Mouse (Mus musculus) liver, embryonic 14.5 days (tissue): ENCODE data around the gene Sephs1. TPM values are rescaled to one million over a fixed set of nuclear protein-coding genes. Genes with fewer than 3 reads are reported as not detected.
A peak's percentile ranks its signal among the peaks of the same experiment; 100 is the strongest.

Experiments
- ATAC-seq: fragments of 200-750 bp; cut with Nextera tagmentation; 2 replicates; pipeline ENCODE4 v1.8.0; 2017; ENCODE audit warnings: moderate number of reproducible peaks, mild to moderate bottlenecking, moderate library complexity; ENCODE audit not compliant: insufficient read depth
- DNase-seq, 3 experiments: peaks; one replicate each; pipeline ENCODE4 v3.0.0-alpha.2; 2012 to 2013; ENCODE audit warnings: low read depth in 3 of 3, low spot score in 3 of 3
- H3K27ac ChIP-seq: fragments of 300-500 bp; sonication (generic); 2 replicates; pipeline ENCODE4 v1.5.1; 2014; ENCODE audit warnings: moderate library complexity, mild to moderate bottlenecking, control low read depth, inconsistent platforms
- H3K27me3 ChIP-seq: fragments of 300-500 bp; sonication (generic); 2 replicates; pipeline ENCODE4 v1.6.1; 2014; ENCODE audit warnings: mild to moderate bottlenecking, low read length, moderate library complexity; ENCODE audit not compliant: control insufficient read depth, insufficient read depth
- H3K36me3 ChIP-seq: fragments of 300-500 bp; sonication (generic); replicated peaks from 2 replicates; pipeline ENCODE4 v1.6.1; 2014; ENCODE audit warnings: low read depth; ENCODE audit not compliant: control insufficient read depth, insufficient read depth
- H3K4me1 ChIP-seq, 2 experiments: fragments of 200-500 bp in 1 of 2; fragments of 300-500 bp in 1 of 2; sonication (generic) in 1 of 2; replicated peaks; 2 replicates each; pipeline ENCODE4 v1.6.1; 2012 to 2014; ENCODE audit warnings: antibody characterized with exemption in 1 of 2, inconsistent platforms in 1 of 2, low read length in 1 of 2; ENCODE audit not compliant: control insufficient read depth in 2 of 2, insufficient read depth in 2 of 2
- H3K4me2 ChIP-seq: fragments of 300-500 bp; sonication (generic); 2 replicates; pipeline ENCODE4 v1.6.1; 2014; ENCODE audit warnings: low read depth, mild to moderate bottlenecking, control low read depth, moderate library complexity
- H3K4me3 ChIP-seq, 2 experiments: fragments of 200-500 bp in 1 of 2; fragments of 300-500 bp in 1 of 2; sonication (generic) in 1 of 2; 2 replicates each; pipeline ENCODE4 v1.5.1; 2012 to 2014; ENCODE audit warnings: low read depth in 2 of 2, low read length in 2 of 2, mild to moderate bottlenecking in 2 of 2, control low read depth in 1 of 2, inconsistent platforms in 1 of 2, moderate library complexity in 1 of 2; ENCODE audit not compliant: insufficient read depth in 1 of 2
- H3K9ac ChIP-seq: fragments of 300-500 bp; sonication (generic); replicated peaks from 2 replicates; pipeline ENCODE4 v1.6.1; 2014; ENCODE audit warnings: mild to moderate bottlenecking, control low read depth, moderate library complexity
- H3K9me3 ChIP-seq: fragments of 300-500 bp; sonication (generic); 2 replicates; pipeline ENCODE4 v1.6.1; 2016; ENCODE audit warnings: low read length, mixed read lengths; ENCODE audit not compliant: control insufficient read depth
- CTCF ChIP-seq: IDR thresholded peaks from 2 replicates; pipeline ENCODE4 v1.5.1; 2016; ENCODE audit warnings: antibody characterized with exemption, low read depth, control low read depth
- EP300 ChIP-seq: IDR thresholded peaks from 2 replicates; pipeline ENCODE4 v1.6.1; 2016; ENCODE audit warnings: antibody characterized with exemption, low read depth
- WGBS: fragments of 180-500 bp; shearing (Covaris S2); extraction: QIAGEN DNeasy Blood & Tissue Kit; methylation state at CpG from one replicate; pipeline ENCODE4 v1.1.7; 2014; ENCODE audit not compliant: insufficient replicate concordance; 5-methylcytosine and 5-hydroxymethylcytosine counted together
- polyA plus RNA-seq, 2 experiments: library from polyadenylated mRNA; depleted of rRNA in 1 of 2; stranded (reverse) in 1 of 2; unstranded in 1 of 2; fragments of >200 nt; fragmentation: Nextera tagmentation in 1 of 2; extraction: Ambion mirVana in 1 of 2; gene quantifications; 2 replicates each; pipeline versions ENCODE4 v1.2.1 to v1.2.3; 2012 to 2014

Gene Sephs1
- polyA plus RNA-seq, 2 experiments = 16.8 to 29.9 TPM

- Histone ChIP-seq H3K9ac (no peak overlapping the region), H3K27ac (no peak overlapping the region), H3K4me1 (peaks cover 0 to 4% of the 10 kb centered on the region in 2 experiments; a peak in 1 of 4 replicates), H3K4me2 (no peak overlapping the region), H3K4me3 (no peak overlapping the region), H3K9me3 (no peaks in the 10 kb centered on the region), H3K27me3 (no peaks in the 10 kb centered on the region), H3K36me3 (peaks cover 30% of the 10 kb centered on the region)
- ATAC-seq (no peak), DNase-seq (no peak)
- TF ChIP-seq EP300 (no peak), CTCF (no peak)
- WGBS = 87% methylated on average over 6 of the region's 6 CpGs
Measured at GRCm38 (mm10) chr2:4907120-4907519, 25.8 kb downstream of the Sephs1 start.

DNA sequence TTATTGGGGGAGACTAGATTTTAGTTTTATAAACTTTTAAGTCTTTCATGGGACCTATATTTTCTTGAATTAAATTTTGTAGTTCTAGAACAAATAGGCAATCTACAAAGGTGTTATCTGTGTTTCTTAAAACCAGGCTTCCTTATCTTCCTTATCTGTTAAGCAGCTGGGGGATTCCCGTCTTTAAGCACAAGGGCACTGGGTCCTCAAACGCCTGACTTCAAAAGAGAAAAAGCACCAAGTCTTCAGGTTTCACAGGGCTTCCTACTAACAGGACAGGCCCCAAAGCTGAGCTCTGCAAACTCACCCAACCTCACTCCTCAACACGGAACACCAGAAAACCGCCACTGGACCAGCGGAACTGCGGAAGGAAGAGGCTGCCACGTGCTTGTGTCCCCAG, 26.6 kb downstream of the Sephs1 start:
- WGBS = 35% methylated on average over 7 of the region's 7 CpGs
- no peak overlapping the region for H3K9ac ChIP-seq
- H3K9me3 ChIP-seq = no peaks in the 10 kb centered on the region
- no peak overlapping the region for H3K4me2 ChIP-seq
- H3K27ac ChIP-seq = no peak overlapping the region
- H3K27me3 ChIP-seq = no peaks in the 10 kb centered on the region
- no peak overlapping the region for H3K4me3 ChIP-seq
- peaks cover 30% of the 10 kb centered on the region for H3K36me3 ChIP-seq
- TF ChIP-seq CTCF (no peak), EP300 (peak; percentile 55)
- ATAC-seq = no peak
- DNase-seq = peak in 1 of 3 experiments; percentile 24
- peaks cover 0 to 4% of the 10 kb centered on the region in 2 experiments; a peak in 1 of 4 replicates for H3K4me1 ChIP-seq

DNA sequence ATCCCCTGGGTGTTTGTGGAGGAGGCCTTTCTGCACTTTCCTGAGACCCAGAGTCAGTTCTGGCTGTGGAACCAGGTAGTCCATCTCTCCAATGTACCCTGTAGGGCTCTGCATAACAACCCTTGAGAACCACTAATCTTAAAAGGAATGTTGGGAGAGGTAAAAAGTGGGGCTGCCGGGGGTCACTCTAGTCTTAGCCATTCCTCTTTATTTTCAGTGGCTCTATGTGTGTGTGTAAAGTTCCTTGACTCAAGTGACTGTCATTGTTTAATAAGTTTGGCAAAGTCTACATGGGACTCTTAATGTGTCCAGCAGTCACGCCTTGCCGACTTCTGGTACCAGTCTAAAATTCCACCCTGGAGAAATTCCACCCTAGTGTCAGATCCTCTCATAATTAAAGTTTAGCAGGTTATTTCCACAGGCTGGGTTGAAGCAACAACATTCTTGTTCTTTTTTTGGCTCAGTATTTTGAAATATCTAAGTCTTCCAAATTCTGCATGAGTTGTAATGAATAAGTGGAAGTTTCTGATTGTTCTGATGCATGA, 27.5 kb downstream of the Sephs1 start:
- DNase-seq (no peak), ATAC-seq (no peak)
- peaks cover 30% of the 10 kb centered on the region for H3K36me3 ChIP-seq
- no peak overlapping the region for H3K4me3 ChIP-seq
- H3K27me3 ChIP-seq = no peaks in the 10 kb centered on the region
- no peak overlapping the region for H3K27ac ChIP-seq
- H3K9me3 ChIP-seq = no peaks in the 10 kb centered on the region
- TF ChIP-seq EP300 = no peak
- TF ChIP-seq CTCF = no peak
- H3K4me2 ChIP-seq = no peak overlapping the region
- H3K9ac ChIP-seq = no peak overlapping the region
- 91% methylated on average over 3 of the region's 3 CpGs for WGBS
- peaks cover 0 to 4% of the 10 kb centered on the region in 2 experiments; a peak in 1 of 4 replicates for H3K4me1 ChIP-seq

DNA sequence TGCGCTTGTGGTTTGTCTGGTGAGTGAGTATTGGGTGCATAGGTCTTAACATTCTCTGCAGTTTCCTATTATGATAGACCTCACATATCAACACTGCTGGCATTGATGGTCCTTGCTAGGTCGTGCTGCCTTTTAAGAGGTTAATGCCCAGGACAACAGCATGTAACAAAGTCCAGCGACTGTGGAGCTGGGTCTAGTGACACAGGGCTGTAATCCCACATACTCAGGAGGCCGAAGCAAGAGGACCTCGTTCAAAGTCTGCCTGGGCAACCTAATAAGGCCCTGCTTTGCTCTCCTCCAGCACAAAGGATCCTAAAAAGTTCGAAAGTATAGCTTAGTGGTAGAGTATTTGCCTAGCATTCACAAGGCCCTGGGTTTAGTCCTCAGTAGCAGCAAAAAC, 28.5 kb downstream of the Sephs1 start:
- ATAC-seq (no peak), DNase-seq (no peak)
- H3K9me3 ChIP-seq = no peaks in the 10 kb centered on the region
- TF ChIP-seq CTCF (no peak), EP300 (no peak)
- no peak overlapping the region for H3K4me2 ChIP-seq
- no peak overlapping the region for H3K4me3 ChIP-seq
- H3K27me3 ChIP-seq = no peaks in the 10 kb centered on the region
- H3K9ac ChIP-seq = no peak overlapping the region
- 67% methylated on average over 6 of the region's 6 CpGs for WGBS
- no peak overlapping the region for H3K27ac ChIP-seq
- H3K36me3 ChIP-seq = peaks cover 28% of the 10 kb centered on the region
- peaks cover 0 to 4% of the 10 kb centered on the region in 2 experiments; a peak in 1 of 4 replicates for H3K4me1 ChIP-seq

- H3K4me3 ChIP-seq = no peak overlapping the region
- H3K4me1 ChIP-seq = peaks cover 0 to 4% of the 10 kb centered on the region in 2 experiments; a peak in 1 of 4 replicates
- H3K27me3 ChIP-seq = no peaks in the 10 kb centered on the region
- no peaks in the 10 kb centered on the region for H3K9me3 ChIP-seq
- DNase-seq (no peak), ATAC-seq (no peak)
- TF ChIP-seq EP300 (no peak), CTCF (no peak)
- no peak overlapping the region for H3K9ac ChIP-seq
- no peak overlapping the region for H3K4me2 ChIP-seq
- WGBS = 67% methylated on average over 4 of the region's 4 CpGs
- no peak overlapping the region for H3K27ac ChIP-seq
- peaks cover 22% of the 10 kb centered on the region for H3K36me3 ChIP-seq
Measured at GRCm38 (mm10) chr2:4910521-4910920, 29.2 kb downstream of the Sephs1 start.
